Mouse (Mus musculus): ENCODE measurements at regions not wholly inside any gene's neighbourhood (a gene's known extent, or its start where the extent isn't known, plus 50 kb on each side); places are given as distances from the start of the nearest gene placed in this dataset.

- H3K4me2 ChIP-seq (ENCODE audit: insufficient read depth, low read depth, poor library complexity, severe bottlenecking), result no peak overlapping the region
- no peaks in the 10 kb centered on the region for H3K36me3 ChIP-seq (replicated peaks in 1 of 2; ENCODE audit: control insufficient read depth in 1 of 2, insufficient read depth in 1 of 2, low read length in 1 of 2)
- TF ChIP-seq ETS1 (conservative IDR thresholded peaks at IDR 0.05; ENCODE audit: low read depth, low read length) (no peak), PAX5 (IDR thresholded peaks at IDR 0.05; ENCODE audit: low read length) (no peak), TCF12 (IDR thresholded peaks at IDR 0.05; ENCODE audit: low read depth, low read length) (no peak), CTCF (conservative IDR thresholded peaks at IDR 0.05 in 1 of 2, IDR thresholded peaks at IDR 0.05 in 1 of 2; ENCODE audit: low read depth in 2 of 2, low read length in 2 of 2) (no peak), CHD2 (IDR thresholded peaks at IDR 0.05; ENCODE audit: low read length) (no peak), MXI1 (IDR thresholded peaks at IDR 0.05; ENCODE audit: low read depth, low read length) (no peak), USF1 (IDR thresholded peaks at IDR 0.05; ENCODE audit: low read depth, low read length) (no peak), ZC3H11A (IDR thresholded peaks at IDR 0.05; ENCODE audit: low read depth, low read length) (no peak), HCFC1 (IDR thresholded peaks at IDR 0.05; ENCODE audit: low read depth, low read length) (no peak), IRF4 (IDR thresholded peaks at IDR 0.05; ENCODE audit: low read depth, low read length) (no peak), MAZ (IDR thresholded peaks at IDR 0.05; ENCODE audit: low read depth, low read length) (no peak), ZKSCAN1 (IDR thresholded peaks at IDR 0.05; ENCODE audit: borderline replicate concordance, low read depth, low read length) (no peak), SIN3A (IDR thresholded peaks at IDR 0.05; ENCODE audit: low read length) (no peak), ZNF384 (IDR thresholded peaks at IDR 0.05; ENCODE audit: low read depth, low read length) (no peak), TBP (conservative IDR thresholded peaks at IDR 0.05; ENCODE audit: low read depth, low read length) (no peak), E2F4 (IDR thresholded peaks at IDR 0.05; ENCODE audit: insufficient replicate concordance, low read depth, low read length) (no peak)
- no peak overlapping the region for H3K4me3 ChIP-seq (replicated peaks in 1 of 3; ENCODE audit: low read depth in 2 of 3, low read length in 2 of 3, poor library complexity in 1 of 3)
- DNase-seq (ENCODE audit: extremely low read depth), result no peak
- in situ Hi-C loops (cut with MboI; ENCODE audit: low pct_ligation_motif_present, low pct_unique_long_range_greater_than_20kb, low sequenced_read_pairs) (no loop called here), dilution Hi-C loops (cut with MboI; ENCODE audit: extremely low pct_ligation_motif_present, extremely low pct_unique_long_range_greater_than_20kb, low sequenced_read_pairs) (no loop called here)
- H3K79me2 ChIP-seq (replicated peaks; ENCODE audit: control insufficient read depth, extremely low read depth, insufficient read depth, poor library complexity, severe bottlenecking), result no peaks in the 10 kb centered on the region
- no peak overlapping the region for H3K27ac ChIP-seq (ENCODE audit: insufficient read depth, low read depth)
- H3K9me3 ChIP-seq (replicated peaks; ENCODE audit: low read length), result peaks cover 78% of the 10 kb centered on the region
- H3K9ac ChIP-seq (ENCODE audit: insufficient read depth, low read depth), result no peak overlapping the region
- H3K4me1 ChIP-seq (ENCODE audit: control insufficient read depth in 1 of 2, insufficient read depth in 2 of 2), result no peaks in the 10 kb centered on the region
- no peaks in the 10 kb centered on the region for H3K27me3 ChIP-seq (replicated peaks)
Observed at GRCm38 (mm10) chr13:70127310-70127709, 325.1 kb downstream of the Med10 start.

GRCm38 (mm10) chr13:70134544-70134943 lies 332.3 kb downstream of the Med10 start:
- Histone ChIP-seq H3K27me3 (replicated peaks) (no peaks in the 10 kb centered on the region), H3K4me3 (replicated peaks in 1 of 3; ENCODE audit: low read depth in 2 of 3, low read length in 2 of 3, poor library complexity in 1 of 3) (no peak overlapping the region), H3K4me1 (ENCODE audit: control insufficient read depth in 1 of 2, insufficient read depth in 2 of 2) (no peaks in the 10 kb centered on the region), H3K9me3 (replicated peaks; ENCODE audit: low read length) (peaks cover 56% of the 10 kb centered on the region), H3K36me3 (replicated peaks in 1 of 2; ENCODE audit: control insufficient read depth in 1 of 2, insufficient read depth in 1 of 2, low read length in 1 of 2) (no peaks in the 10 kb centered on the region), H3K4me2 (ENCODE audit: insufficient read depth, low read depth, poor library complexity, severe bottlenecking) (no peak overlapping the region), H3K79me2 (replicated peaks; ENCODE audit: control insufficient read depth, extremely low read depth, insufficient read depth, poor library complexity, severe bottlenecking) (no peaks in the 10 kb centered on the region), H3K27ac (ENCODE audit: insufficient read depth, low read depth) (no peak overlapping the region), H3K9ac (ENCODE audit: insufficient read depth, low read depth) (no peak overlapping the region)
- no peak for DNase-seq (ENCODE audit: extremely low read depth)
- dilution Hi-C loops (cut with MboI; ENCODE audit: extremely low pct_ligation_motif_present, extremely low pct_unique_long_range_greater_than_20kb, low sequenced_read_pairs) (no loop called here), in situ Hi-C loops (cut with MboI; ENCODE audit: low pct_ligation_motif_present, low pct_unique_long_range_greater_than_20kb, low sequenced_read_pairs) (no loop called here)
- no peak for TF ChIP-seq MAFK (IDR thresholded peaks at IDR 0.05; ENCODE audit: insufficient replicate concordance, low read length)
- no peak for TF ChIP-seq JUND (conservative IDR thresholded peaks at IDR 0.05; ENCODE audit: low read depth, low read length)
- TF ChIP-seq UBTF (IDR thresholded peaks at IDR 0.05; ENCODE audit: low read depth, low read length), result no peak
